Mouse (Mus musculus) lung, embryonic 15.5 days (tissue): ENCODE measurements around the gene 1810049J17Rik. TPM values are rescaled to one million over a fixed set of nuclear protein-coding genes. Genes with fewer than 3 reads are reported as not detected.
"Not testable (repeated sequence)": the region's sequence is repeated elsewhere in the genome, so short reads cannot be mapped to it uniquely, and the experiment has no call there.

ENCODE experiments used
- ATAC-seq: fragments of 200-750 bp; cut with Nextera tagmentation; 2 replicates; pipeline ENCODE4 v1.8.0; 2017; ENCODE audit warnings: moderate number of reproducible peaks, borderline replicate concordance; ENCODE audit not compliant: low FRiP score, low TSS enrichment; ENCODE audit errors: extremely low read depth
- H3K27ac ChIP-seq: fragments of 300-500 bp; sonication (generic); 2 replicates; pipeline ENCODE4 v1.5.1; 2015; ENCODE audit warnings: moderate library complexity, mild to moderate bottlenecking, inconsistent platforms
- H3K27me3 ChIP-seq: fragments of 300-500 bp; sonication (generic); 2 replicates; pipeline ENCODE4 v1.6.1; 2015; ENCODE audit warnings: inconsistent platforms
- H3K36me3 ChIP-seq: fragments of 300-500 bp; sonication (generic); 2 replicates; pipeline ENCODE4 v1.6.1; 2015; ENCODE audit warnings: inconsistent platforms
- H3K4me1 ChIP-seq: fragments of 300-500 bp; sonication (generic); 2 replicates; pipeline ENCODE4 v1.6.1; 2015; ENCODE audit warnings: inconsistent platforms
- H3K4me2 ChIP-seq: fragments of 300-500 bp; sonication (generic); 2 replicates; pipeline ENCODE4 v1.6.1; 2015; ENCODE audit warnings: inconsistent platforms, mild to moderate bottlenecking, moderate library complexity
- H3K4me3 ChIP-seq: fragments of 300-500 bp; sonication (generic); 2 replicates; pipeline ENCODE4 v1.5.1; 2015; ENCODE audit warnings: mild to moderate bottlenecking, inconsistent platforms
- H3K9ac ChIP-seq: fragments of 300-500 bp; sonication (generic); 2 replicates; pipeline ENCODE4 v1.6.1; 2015; ENCODE audit warnings: inconsistent platforms
- H3K9me3 ChIP-seq: fragments of 300-500 bp; sonication (generic); 2 replicates; pipeline ENCODE4 v1.6.1; 2016; ENCODE audit warnings: inconsistent platforms
- WGBS: fragments of 180-500 bp; shearing (Covaris S2); methylation state at CpG from one replicate; pipeline ENCODE4 v1.1.7; 2015; 5-methylcytosine and 5-hydroxymethylcytosine counted together
- polyA plus RNA-seq: library from polyadenylated mRNA; unstranded; fragments of >200 nt; fragmentation: Nextera tagmentation; extraction: Ambion mirVana; gene quantifications from 2 replicates; pipeline ENCODE4 v1.2.1, GENCODE M21; 2015

The 1810049J17Rik gene
- 0.99 and 1.4 TPM in 2 replicates for polyA plus RNA-seq

GRCm38 (mm10) chr15:12321788-12322621, at the start of gene 1810049J17Rik:
1810049J17Rik (minus strand) TSS chr15:12321899.
- H3K36me3 ChIP-seq = no peaks in the 10 kb centered on the region; the same call in 1 of the 2 replicates
- H3K9me3 ChIP-seq = no peaks in the 10 kb centered on the region
- H3K27me3 ChIP-seq = peaks cover 4% of the 10 kb centered on the region; the same call in 1 of the 2 replicates
- WGBS = under 1% methylated on average over 70 of the region's 70 CpGs
- H3K27ac ChIP-seq = peak within 1 kb of the TSS; percentile 93
- peak within 1 kb of the TSS; percentile 97 for H3K9ac ChIP-seq
- peak; percentile 40; the same call in 1 of the 2 replicates for ATAC-seq
- peaks cover 22% of the 10 kb centered on the region for H3K4me1 ChIP-seq
- peak within 1 kb of the TSS; percentile 82 for H3K4me2 ChIP-seq
- H3K4me3 ChIP-seq = peak within 1 kb of the TSS; percentile 95

GRCm38 (mm10) chr15:12371183-12371582, 49.5 kb upstream of the 1810049J17Rik start:
- no peaks in the 10 kb centered on the region for H3K36me3 ChIP-seq
- H3K4me2 ChIP-seq = no peak overlapping the region
- ATAC-seq = peak; percentile 41; the same call in 1 of the 2 replicates
- no peak overlapping the region for H3K4me3 ChIP-seq
- no peak overlapping the region for H3K9ac ChIP-seq
- 4% methylated on average over 8 of the region's 8 CpGs for WGBS
- peaks cover 36% of the 10 kb centered on the region for H3K4me1 ChIP-seq
- H3K27me3 ChIP-seq = no peaks in the 10 kb centered on the region
- no peak overlapping the region for H3K27ac ChIP-seq
- no peaks in the 10 kb centered on the region for H3K9me3 ChIP-seq

DNA sequence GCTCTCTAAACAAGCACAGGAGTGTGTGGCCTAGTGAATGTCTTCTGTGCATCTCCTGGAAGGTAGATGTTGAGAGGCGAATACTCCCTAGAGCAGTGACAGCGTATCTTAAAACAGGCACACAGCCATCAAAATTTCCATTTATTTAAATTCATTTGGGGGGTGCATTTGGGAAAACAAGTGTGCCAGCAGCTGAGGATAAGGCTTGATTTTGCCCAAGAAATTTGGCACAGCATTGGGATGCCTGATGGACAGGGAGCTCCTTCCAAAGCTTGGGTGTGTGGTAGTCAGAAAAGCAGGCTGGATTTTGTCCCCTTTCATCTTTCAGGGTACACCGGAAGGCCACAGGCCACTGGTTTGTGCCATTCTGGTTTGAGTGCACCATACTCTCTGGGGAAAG, 48.4 kb upstream of the 1810049J17Rik start:
- Histone ChIP-seq H3K27ac (no peak overlapping the region), H3K9me3 (no peaks in the 10 kb centered on the region), H3K9ac (no peak overlapping the region), H3K4me2 (no peak overlapping the region), H3K36me3 (no peaks in the 10 kb centered on the region), H3K27me3 (no peaks in the 10 kb centered on the region), H3K4me3 (no peak overlapping the region), H3K4me1 (peaks cover 31% of the 10 kb centered on the region)
- ATAC-seq = no peak
- 99% methylated on average over 3 of the region's 3 CpGs for WGBS

GRCm38 (mm10) chr15:12368850-12369249, 47.2 kb upstream of the 1810049J17Rik start:
- 81% methylated on average over 4 of the region's 4 CpGs for WGBS

DNA sequence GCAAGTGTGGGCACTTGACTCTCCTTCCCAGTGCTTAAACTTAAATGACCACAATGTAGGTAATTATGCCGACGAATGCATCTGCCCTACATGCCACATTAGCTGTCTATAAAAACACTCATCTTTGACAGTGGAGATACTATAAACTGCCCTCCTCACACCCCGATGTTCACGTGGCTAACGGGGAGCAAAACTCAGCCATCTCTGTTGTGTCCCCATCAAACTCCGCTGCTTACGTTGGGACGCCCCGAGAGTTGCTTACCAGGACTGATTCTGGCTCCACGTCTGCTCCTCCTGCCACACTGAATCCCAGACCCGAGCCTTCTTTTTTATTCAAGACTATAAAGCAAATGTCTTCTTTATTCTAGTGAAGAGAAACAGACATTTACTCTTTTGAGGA, 46.7 kb upstream of the 1810049J17Rik start:
- peaks cover 22% of the 10 kb centered on the region for H3K4me1 ChIP-seq
- H3K27me3 ChIP-seq = no peaks in the 10 kb centered on the region
- H3K9me3 ChIP-seq = no peaks in the 10 kb centered on the region
- H3K27ac ChIP-seq = no peak overlapping the region
- no peaks in the 10 kb centered on the region for H3K36me3 ChIP-seq
- H3K9ac ChIP-seq = no peak overlapping the region
- ATAC-seq = no peak
- 83% methylated on average over 11 of the region's 11 CpGs for WGBS
- no peak overlapping the region for H3K4me3 ChIP-seq
- no peak overlapping the region for H3K4me2 ChIP-seq

More at GRCm38 (mm10) chr15:12368850-12369249, 47.2 kb upstream of the 1810049J17Rik start:
- no peaks in the 10 kb centered on the region for H3K27me3 ChIP-seq
- H3K4me3 ChIP-seq = no peak overlapping the region
- H3K4me2 ChIP-seq = no peak overlapping the region
- H3K27ac ChIP-seq = no peak overlapping the region
- peaks cover 26% of the 10 kb centered on the region for H3K4me1 ChIP-seq
- no peaks in the 10 kb centered on the region for H3K9me3 ChIP-seq
- ATAC-seq = no peak
- H3K36me3 ChIP-seq = no peaks in the 10 kb centered on the region
- no peak overlapping the region for H3K9ac ChIP-seq

DNA sequence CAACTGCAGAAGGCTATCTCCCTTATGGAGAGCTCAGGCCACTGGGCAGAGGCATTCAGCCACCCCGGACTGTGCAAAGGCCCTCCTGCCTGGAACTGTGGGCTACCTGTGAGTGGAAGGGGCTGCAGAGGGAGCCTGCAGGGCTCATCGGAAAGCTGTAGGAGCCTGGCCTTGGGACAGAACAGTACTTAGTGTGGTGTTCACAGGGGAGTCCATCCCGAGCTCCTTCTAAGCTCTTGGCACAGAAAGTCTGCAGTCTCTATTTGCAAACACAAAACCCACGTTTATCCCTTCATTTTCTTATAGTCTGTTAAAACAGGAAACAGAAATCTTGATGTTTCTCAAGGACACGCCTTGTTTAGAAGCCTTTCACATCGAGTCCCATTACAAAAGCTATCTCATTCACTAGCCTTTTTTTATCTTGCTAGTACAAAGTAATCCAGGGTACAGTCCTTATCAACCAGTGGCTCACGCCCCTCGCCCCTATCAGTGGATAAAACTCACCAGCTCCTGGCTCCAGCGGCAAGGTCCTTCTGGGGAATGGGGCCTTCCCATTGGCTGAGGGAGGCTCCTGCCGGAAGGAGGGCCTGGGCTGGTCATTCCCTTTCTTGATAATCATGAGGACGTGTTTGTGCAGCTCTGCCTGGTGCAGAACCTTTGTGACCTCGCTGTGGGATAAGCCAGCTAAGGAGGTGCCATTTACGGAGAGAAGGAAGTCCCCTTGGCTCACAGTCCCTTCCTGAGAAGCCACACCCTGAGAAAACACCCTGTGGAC, 45.8 kb upstream of the 1810049J17Rik start:
- H3K27ac ChIP-seq = no peak overlapping the region
- H3K4me3 ChIP-seq = no peak overlapping the region
- WGBS = 37% methylated on average over 13 of the region's 13 CpGs
- H3K36me3 ChIP-seq = no peaks in the 10 kb centered on the region
- no peak overlapping the region for H3K9ac ChIP-seq
- no peaks in the 10 kb centered on the region for H3K27me3 ChIP-seq
- no peaks in the 10 kb centered on the region for H3K9me3 ChIP-seq
- ATAC-seq = no peak
- H3K4me1 ChIP-seq = peaks cover 22% of the 10 kb centered on the region
- H3K4me2 ChIP-seq = peak overlapping the region; percentile 9; the same call in 1 of the 2 replicates

DNA sequence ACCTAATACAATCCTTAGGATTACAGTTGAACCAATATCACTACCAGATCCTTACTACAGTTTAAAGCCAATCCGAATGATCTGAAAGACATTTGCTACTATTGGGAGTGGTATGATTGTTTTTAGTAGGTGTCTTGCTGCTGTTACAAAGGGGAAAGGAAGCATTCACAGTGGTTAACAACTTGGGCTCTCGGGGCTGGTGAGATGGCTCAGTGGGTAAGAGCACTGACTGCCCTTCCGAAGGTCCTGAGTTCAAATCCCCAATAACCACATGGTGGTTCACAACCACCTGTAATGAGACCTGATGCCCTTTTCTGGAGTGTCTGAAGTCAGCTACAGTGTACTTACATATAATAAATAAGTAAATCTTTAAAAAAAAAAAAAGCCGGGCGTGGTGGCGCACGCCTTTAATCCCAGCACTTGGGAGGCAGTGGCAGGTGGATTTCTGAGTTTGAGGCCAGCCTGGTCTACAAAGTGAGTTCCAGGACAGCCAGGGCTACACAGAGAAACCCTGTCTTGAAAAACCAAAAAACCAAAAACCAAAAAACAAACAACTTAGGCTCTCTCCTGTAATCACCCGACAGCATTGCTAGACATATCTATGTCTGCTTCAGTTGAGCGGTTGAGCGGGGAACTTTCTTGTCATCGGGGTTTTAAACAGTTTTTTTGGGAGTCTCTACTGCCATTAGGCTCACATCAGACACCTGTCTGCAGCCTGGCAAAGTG, 45.0 kb upstream of the 1810049J17Rik start:
- H3K36me3 ChIP-seq, ATAC-seq, H3K4me2 ChIP-seq, H3K27me3 ChIP-seq, H3K27ac ChIP-seq, H3K9me3 ChIP-seq, H3K9ac ChIP-seq, H3K4me3 ChIP-seq: not testable (repeated sequence)
- H3K4me1 ChIP-seq = peaks cover 22% of the 10 kb centered on the region
- 91% methylated on average over 11 of the region's 11 CpGs for WGBS

DNA sequence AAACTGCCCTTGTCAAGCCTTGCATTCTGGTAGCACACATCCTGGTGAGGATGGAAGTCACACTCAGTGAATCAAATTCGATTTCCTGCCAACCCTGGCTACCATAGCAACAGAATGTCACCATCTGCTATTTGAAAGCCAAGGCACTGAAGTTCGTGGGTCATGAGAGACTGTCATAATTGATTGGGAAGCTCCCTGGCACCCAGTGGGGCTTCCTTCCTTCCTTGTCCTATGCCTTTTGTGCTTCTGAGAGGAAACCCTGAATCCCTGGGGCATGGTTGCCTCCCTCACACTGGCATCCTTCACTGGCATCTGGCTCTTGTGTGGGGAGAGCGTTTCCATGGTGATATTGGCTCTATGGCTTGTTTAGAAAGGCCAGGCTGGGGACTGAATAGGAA, 44.4 kb upstream of the 1810049J17Rik start:
- Histone ChIP-seq H3K27me3 (no peaks in the 10 kb centered on the region), H3K4me2 (no peak overlapping the region), H3K9ac (no peak overlapping the region), H3K9me3 (no peaks in the 10 kb centered on the region), H3K4me1 (peaks cover 18% of the 10 kb centered on the region), H3K27ac (no peak overlapping the region), H3K36me3 (no peaks in the 10 kb centered on the region; the same call in 1 of the 2 replicates), H3K4me3 (no peak overlapping the region)
- 33% methylated on average over 3 of the region's 3 CpGs for WGBS
- ATAC-seq = no peak

- peaks cover 18% of the 10 kb centered on the region for H3K4me1 ChIP-seq
- no peaks in the 10 kb centered on the region for H3K27me3 ChIP-seq
- no peak overlapping the region for H3K9ac ChIP-seq
- H3K27ac ChIP-seq = no peak overlapping the region
- WGBS = 60% methylated on average over 15 of the region's 15 CpGs
- H3K36me3 ChIP-seq = no peaks in the 10 kb centered on the region; the same call in 1 of the 2 replicates
- H3K9me3 ChIP-seq = no peaks in the 10 kb centered on the region
- no peak overlapping the region for H3K4me2 ChIP-seq
- no peak for ATAC-seq
- no peak overlapping the region for H3K4me3 ChIP-seq
These were observed 43.8 kb upstream of the 1810049J17Rik start for GRCm38 (mm10) chr15:12365416-12366071.

GRCm38 (mm10) chr15:12364096-12364495, 42.4 kb upstream of the 1810049J17Rik start:
- no peaks in the 10 kb centered on the region for H3K9me3 ChIP-seq
- no peak overlapping the region for H3K27ac ChIP-seq
- no peaks in the 10 kb centered on the region; the same call in 1 of the 2 replicates for H3K36me3 ChIP-seq
- WGBS = 79% methylated on average over 4 of the region's 4 CpGs
- no peak overlapping the region for H3K9ac ChIP-seq
- H3K4me3 ChIP-seq = no peak overlapping the region
- H3K4me2 ChIP-seq = no peak overlapping the region
- ATAC-seq = no peak
- no peaks in the 10 kb centered on the region for H3K27me3 ChIP-seq
- peaks cover 18% of the 10 kb centered on the region for H3K4me1 ChIP-seq

- H3K27me3 ChIP-seq = no peaks in the 10 kb centered on the region
- peaks cover 14% of the 10 kb centered on the region for H3K4me1 ChIP-seq
- no peak overlapping the region for H3K27ac ChIP-seq
- no peak overlapping the region for H3K4me3 ChIP-seq
- no peak overlapping the region for H3K9ac ChIP-seq
- H3K9me3 ChIP-seq = no peaks in the 10 kb centered on the region
- no peak for ATAC-seq
- H3K4me2 ChIP-seq = no peak overlapping the region
- peaks cover 3% of the 10 kb centered on the region; the same call in 1 of the 2 replicates for H3K36me3 ChIP-seq
- WGBS = 82% methylated on average over 6 of the region's 6 CpGs
These were observed 41.0 kb upstream of the 1810049J17Rik start for GRCm38 (mm10) chr15:12362701-12363040.
